Mouse (Mus musculus) ES-CJ7 (cell line): ENCODE results near the gene Adprhl1.

Experiments used
- DNase-seq: peaks from one replicate; pipeline ENCODE4 v3.0.0; 2011; ENCODE audit warnings: low read depth, low spot score

Adprhl1 gene

GRCm38 (mm10) chr8:13199385-13200061, 54.4 kb downstream of the Adprhl1 start:
- DNase-seq, result no peak

GRCm38 (mm10) chr8:13197493-13197892, 56.5 kb downstream of the Adprhl1 start:
- no peak for DNase-seq

- peak; percentile 70 for DNase-seq
Measured at GRCm38 (mm10) chr8:13194818-13195217, 59.1 kb downstream of the Adprhl1 start.

- no peak for DNase-seq
Measured at GRCm38 (mm10) chr8:13190235-13190634, 63.7 kb downstream of the Adprhl1 start.

- DNase-seq, result no peak
Measured at GRCm38 (mm10) chr8:13188857-13189256, 65.1 kb downstream of the Adprhl1 start.

- no peak for DNase-seq
Measured at GRCm38 (mm10) chr8:13188052-13188555, 65.9 kb downstream of the Adprhl1 start.

- no peak for DNase-seq
Measured at GRCm38 (mm10) chr8:13187638-13188037, 66.3 kb downstream of the Adprhl1 start.

- DNase-seq, result no peak
Measured at GRCm38 (mm10) chr8:13187229-13187628, 66.7 kb downstream of the Adprhl1 start.

- DNase-seq, result no peak
Measured at GRCm38 (mm10) chr8:13186819-13187218, 67.1 kb downstream of the Adprhl1 start.

DNA sequence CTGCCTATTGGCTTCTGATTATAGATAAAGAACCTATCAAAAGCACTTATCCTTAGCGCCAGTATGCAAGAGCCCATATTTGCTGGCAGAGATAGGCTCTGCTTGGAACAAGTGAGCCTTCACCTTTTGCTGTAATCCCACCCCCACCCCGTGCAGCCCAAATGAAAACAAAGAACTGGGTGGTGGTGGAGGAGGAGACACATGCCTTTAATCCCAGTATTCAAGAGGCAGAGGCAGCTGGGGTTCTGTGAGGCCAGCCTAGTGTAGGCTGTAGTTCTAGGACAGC, 72.3 kb downstream of the Adprhl1 start:
- no peak for DNase-seq

DNA sequence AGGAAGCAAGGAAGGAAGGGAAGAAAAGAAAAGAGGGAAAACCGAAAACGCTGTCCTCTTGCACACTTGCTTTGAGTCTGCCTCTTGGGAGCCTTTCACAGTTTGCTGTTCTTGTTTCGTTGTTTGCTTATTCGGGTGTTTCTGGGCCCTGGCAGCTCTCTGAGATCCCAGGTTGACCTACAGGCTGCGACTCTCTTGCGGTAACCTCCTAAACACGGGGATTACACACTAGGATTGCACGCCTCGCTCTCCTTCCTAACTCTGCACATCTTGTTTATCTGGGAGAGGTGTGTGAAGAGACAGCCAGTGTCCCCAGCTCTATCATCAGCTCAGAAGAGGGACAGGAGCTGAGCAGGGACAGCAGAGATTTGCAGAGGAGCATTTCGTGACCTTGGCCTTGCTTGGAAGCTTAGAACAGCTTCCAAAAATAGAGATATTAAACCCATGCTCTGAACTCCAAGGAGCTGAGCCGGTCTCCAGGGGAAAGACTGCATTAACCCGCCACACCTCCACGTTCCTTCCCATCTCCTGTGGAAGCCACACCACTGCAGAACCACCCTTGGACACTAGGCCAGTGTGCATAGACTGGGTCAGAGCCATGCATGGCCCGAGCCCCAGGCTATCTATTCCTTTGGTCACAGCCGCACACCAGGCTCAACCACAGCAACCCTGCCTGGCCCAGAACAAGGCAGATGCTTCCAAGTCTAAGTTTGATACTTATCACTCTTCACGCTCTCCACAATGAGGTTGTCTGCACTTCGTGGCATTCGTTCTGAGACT, 72.9 kb downstream of the Adprhl1 start:
- no peak for DNase-seq

GRCm38 (mm10) chr8:13180408-13180807, 73.6 kb downstream of the Adprhl1 start:
- no peak for DNase-seq

GRCm38 (mm10) chr8:13179948-13180347, 74.0 kb downstream of the Adprhl1 start:
- no peak for DNase-seq

DNA sequence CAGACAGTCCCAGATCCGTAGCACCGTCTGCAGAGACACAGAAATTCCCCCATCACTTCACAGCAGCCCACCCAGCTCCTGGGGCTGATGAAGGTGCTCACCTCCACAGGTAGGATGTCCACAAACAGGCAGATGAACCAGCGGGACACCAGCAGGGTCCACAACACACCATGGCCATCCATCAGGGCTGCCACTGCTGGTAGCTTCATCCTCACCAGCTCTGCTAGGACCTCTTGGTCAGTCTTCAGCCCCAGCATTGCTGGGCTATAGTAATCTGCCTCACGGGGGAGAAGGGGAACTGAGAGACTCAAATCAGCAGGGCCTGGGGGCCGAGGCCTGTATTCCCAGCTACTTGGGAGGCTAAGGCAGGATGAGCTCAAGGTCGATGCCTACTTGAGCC, 74.5 kb downstream of the Adprhl1 start:
- DNase-seq, result no peak

- DNase-seq, result no peak
Measured at GRCm38 (mm10) chr8:13178137-13178536, 75.8 kb downstream of the Adprhl1 start.

GRCm38 (mm10) chr8:13177173-13177852, 76.6 kb downstream of the Adprhl1 start:
- DNase-seq, result no peak

GRCm38 (mm10) chr8:13175650-13176049, 78.3 kb downstream of the Adprhl1 start:
- no peak for DNase-seq

DNA sequence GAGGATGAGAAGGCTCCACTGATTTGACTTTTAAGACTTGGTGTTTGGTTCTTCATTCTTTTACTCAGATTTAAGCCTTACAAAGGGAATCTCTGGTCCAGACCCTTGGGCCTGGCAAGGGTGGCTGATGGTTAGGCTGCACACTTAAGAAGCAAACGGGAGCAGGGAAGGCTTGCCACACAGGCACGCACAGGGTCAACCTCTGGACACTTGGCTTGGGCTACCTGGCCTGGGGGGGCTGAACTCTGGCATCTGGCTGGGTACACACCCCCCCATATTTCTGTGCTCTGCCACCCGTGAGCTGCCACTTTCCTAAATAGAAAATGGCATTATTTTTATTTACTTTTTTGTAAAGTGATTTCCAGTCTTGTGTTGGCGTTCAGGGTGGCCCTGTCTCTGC, 79.2 kb downstream of the Adprhl1 start:
- DNase-seq, result no peak

- DNase-seq, result no peak
Measured at GRCm38 (mm10) chr8:13174305-13174704, 79.7 kb downstream of the Adprhl1 start.
